Mouse (Mus musculus) mouse trophoblast stem cell (cell line): ENCODE data around the gene Sept14.
"Not testable (repeated sequence)": the region's sequence is repeated elsewhere in the genome, so short reads cannot be mapped to it uniquely, and the experiment has no call there.

ENCODE experiments used
- in situ Hi-C, 2 experiments: fragments of 300-500 bp; cut with MseI, MboI; formaldehyde crosslinking; loops; 2 replicates in 1 of 2; 3 replicates in 1 of 2; pipeline ENCODE4 v1.15.1; 2025

Gene Sept14

DNA sequence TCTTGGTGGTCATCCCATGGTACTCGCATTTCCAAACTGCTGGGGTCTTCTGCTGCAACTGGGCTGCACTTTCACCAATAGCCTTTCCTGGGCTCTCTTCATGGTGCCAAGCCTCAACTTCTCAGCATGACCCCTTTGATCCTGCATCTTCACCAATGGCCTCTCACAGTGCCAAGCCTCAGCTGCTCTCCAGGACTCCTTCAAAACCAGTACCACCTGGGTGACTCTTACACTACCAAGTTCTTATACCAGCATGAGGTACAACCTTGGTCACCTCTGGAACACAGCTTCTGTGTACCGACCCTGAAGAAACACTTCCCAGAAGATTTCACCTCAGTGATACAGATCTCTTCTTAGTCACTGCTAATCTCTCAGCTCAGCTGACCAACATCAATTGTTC lies at the start of gene Sept14:
TSS of gene Sept14 (minus strand) at position 101 of the 400 bp plus-strand sequence.
- in situ Hi-C loops, result no loop called here

DNA sequence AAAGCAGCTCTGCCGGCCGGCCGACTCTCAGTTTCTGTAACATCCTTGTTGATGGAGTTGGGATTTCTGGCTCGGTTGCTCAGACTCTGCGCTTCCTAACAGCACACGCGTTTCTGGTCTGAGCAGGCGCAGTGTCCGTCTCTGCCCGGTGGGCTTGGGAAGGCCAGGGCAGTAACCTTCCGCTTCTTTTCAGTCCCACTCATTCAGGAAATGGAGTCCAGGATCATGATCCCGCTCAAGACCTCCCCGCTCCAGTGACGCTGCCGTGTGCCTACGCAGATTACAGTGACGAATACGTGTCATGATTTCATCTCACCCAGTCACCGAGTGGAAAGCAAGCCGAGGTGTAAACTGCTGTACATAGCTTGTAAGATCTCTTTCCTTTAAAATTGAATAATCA lies 48.6 kb upstream of the Sept14 start:
- in situ Hi-C loops, result no loop called here

DNA sequence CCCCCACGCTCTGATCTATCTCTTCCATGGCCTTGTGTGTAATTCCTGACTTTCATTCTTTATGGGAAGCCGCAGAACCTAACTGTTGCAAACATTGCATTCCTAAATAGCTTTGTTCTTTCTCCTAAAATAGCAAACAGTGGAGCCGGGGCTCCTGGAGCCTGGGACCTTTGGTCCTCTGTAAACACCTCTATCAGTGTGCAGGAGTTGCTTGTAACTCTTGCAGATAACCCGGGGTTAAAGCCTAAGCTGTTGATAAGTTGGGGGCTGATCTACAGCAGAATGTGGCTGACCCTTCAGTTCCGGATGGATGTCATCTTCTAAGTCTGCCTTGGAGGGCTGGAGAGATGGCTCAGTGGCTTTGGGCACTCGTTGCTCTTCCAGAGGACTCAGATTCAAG lies 35.7 kb upstream of the Sept14 start:
- in situ Hi-C loops, result no loop called here

DNA sequence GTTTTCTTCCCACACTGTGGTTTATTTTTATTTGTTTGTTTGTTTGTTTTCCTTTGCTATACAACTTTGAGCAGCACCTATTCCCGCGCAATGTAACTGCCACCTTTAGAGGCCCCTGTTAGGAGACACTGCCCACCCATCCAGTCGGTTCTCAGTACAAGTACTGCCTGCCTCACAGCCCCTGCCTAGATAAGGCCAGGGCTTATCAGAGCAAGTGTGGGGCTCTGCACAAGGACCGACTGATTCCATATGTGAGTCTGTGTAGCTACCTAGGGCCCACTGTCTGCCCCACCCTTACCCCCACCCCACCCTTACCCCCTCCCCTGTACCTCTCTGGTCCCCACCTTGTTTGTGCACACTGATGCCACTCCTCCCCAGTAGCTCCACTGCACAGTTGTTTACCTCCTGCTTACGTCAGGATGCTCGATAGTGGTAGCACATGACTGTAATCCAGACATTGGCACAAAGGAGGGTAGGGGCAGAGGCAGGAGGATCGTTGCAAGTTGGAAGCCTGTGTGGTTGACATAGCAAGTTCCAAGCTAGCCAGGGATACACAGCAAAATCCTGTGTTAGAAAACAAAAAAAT lies 34.7 kb upstream of the Sept14 start:
- in situ Hi-C loops, result no loop called here

DNA sequence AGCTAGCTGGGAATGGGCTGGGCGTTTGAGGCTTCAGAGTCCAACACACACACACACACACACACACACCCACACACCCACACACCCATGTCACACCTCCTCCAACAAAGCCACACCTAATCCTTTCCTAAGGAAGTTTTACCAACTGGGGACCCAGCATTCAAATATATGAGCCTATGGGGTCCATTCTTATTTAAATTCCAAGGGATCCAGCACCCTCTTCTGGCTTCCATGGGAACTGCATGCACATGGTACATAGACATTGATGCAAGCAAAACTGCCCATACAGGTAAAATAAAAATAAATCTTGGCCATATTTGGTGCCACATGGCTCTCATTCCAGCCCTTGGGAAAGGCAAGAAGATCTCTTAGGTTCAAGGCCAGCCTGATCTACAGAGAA lies 32.7 kb upstream of the Sept14 start:
- in situ Hi-C loops, result no loop called here

DNA sequence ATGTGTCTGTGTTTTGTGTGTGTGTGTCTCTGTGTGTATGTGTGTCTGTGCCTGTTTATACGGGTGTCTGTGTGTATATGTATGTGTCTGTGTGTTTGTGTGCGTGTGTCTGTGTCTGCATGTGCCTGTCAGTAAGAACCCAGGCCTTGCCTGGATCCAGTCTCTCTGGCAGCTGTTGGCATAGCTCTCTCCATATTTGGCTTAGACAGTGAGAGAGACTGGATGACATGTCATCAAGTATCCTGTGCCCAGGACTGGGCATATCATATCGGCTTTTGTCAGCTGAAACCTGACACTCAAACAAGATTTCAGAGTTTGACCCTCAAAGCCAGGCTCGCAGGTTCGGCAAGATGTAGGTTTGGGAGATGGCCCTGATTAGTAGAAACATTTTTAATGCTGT lies 22.7 kb upstream of the Sept14 start:
- in situ Hi-C loops, result no loop called here

DNA sequence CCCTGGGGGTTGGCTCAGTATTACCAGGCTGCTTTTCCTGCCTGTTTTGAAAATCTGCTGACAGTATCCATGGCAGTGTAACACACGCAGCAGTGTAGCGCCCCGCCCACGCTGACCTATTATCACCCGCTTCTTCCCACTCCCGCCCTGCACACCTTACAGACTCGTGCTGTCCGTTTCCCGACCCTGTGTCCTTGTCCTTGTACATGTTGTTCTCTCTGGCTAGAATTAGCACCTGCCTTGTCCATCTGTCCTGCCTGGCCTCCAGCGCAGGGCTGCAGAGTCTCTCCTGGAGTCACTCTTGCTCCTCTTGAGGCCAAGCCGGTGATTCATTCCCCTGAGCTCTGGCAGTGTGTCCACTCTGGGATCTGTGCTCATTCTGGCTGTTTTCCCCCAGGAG lies 22.0 kb upstream of the Sept14 start:
- in situ Hi-C loops, result no loop called here

DNA sequence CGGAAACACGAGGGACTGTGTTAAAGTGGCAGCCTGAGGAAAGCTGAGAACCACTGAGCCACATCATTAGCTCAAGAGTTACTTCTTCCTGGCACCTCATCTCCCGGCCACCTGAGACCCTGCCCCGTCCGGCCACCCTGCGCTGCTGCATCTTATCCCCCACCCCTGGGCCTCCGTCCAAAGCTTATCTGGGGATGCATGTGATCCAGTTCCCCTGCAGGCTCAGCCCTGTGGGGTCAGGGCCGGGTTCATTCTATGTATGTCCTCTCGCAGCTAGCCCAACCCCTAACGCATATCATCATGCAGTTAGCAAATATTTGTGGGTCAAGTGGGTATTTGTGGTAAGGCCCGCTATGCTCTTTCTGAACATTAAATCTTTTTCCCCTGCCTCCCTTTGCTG lies 21.0 kb upstream of the Sept14 start:
- in situ Hi-C loops, result loop anchor here (10.0 kb wide), 1 partner anchor 114 kb away; no protein-coding TSS in a partner anchor

DNA sequence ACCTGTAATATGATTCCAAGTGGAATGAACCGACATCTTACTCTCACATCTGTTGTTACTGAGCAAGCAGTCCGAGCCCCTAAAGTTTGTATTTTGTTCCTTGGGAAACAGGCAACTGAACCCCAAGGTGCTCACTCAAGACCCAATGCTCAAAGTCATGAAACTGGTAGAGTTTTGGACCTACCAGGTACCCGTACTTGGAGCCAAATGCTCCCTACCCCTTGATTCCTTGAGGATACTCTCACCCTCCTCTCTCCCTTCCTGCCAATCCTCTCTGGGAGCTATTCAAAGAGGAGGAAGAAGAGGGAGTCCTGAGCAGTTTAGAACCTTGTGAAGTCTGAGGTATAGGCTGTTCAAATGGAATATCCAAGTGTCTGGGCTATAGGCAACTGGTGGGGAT lies 18.5 kb upstream of the Sept14 start:
- in situ Hi-C loops, result loop anchor here (10.0 kb wide), 1 partner anchor 112 kb away; no protein-coding TSS in a partner anchor

DNA sequence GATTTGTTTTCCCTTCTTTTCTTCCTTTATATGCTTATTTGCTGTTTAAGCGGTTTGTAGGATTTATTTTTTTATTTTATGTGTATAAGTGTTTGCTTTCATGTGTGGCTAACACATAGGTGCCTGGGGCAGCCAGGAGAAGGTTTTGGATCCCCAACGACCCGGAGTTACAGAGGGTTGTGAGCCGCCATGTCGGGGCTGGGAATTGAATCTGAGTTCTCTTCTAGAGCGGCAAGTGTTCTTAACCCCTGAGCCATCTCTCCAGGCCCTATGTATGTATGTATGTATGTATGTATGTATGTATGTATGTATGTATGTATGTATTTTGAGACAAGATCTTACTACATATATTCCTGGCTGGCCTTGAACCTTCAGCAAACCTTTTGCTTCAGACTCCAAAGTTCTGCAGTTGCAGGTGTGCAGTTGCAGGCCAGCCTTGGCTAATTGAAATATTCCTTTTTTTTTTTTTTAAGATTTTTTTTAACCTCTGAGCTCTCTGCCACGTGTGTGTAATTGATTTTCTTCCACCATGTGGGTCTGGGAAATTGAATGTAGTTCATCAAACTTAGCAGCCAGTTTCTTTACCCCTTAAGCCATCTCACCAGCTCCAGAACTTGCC lies 17.6 kb upstream of the Sept14 start:
- in situ Hi-C loops, result loop anchor here (10.0 kb wide), 1 partner anchor 111 kb away; no protein-coding TSS in a partner anchor

DNA sequence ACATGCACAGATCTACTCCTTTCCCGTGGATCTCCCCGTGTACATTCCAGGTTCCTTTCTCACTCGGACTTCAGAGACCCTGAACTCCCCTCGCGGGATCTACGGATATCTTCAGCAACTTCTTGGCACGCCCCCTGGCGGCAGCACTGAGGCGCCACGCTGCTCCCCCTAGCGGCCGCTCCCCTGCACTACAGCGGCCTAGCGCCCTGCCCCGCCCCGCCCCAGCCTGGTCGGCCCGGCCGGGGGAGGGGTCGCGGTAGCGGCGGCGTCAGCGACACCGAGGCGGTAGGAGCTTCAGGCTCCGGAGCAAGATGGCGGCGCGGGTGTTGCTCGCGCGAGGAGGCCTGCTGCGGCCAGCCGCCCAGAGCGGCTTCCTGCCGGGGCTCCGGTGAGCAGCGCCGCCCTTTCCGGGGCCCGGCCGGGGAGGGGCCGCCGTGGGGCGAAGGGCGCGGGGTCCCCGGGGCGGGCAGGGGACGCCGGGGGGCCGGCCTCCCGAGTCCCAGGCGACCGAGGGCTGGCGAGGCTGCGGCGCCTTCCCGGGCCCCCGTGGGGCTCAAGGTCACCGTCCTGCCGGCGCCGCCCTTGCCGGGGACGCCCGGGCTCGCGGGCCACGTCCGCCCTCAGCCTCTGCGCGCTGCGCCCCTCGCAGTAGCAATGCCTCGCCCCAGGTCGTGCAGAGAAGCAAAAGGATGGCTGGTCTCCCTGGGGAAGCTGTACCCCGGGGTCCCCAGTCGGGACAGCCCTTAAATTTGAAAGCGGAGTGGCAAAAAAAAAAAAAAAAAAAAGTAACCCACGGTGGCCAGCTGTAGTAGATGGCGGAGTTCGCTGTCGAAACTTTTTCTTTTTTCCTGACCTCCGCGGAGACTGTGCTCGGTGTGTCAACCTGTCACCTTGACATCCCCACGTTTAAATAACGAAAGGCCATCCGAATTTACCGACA lies 16.8 kb upstream of the Sept14 start, which contains the start of gene Nipsnap2:
TSS of gene Nipsnap2 (plus strand) at position 230 of the 940 bp plus-strand sequence.
- in situ Hi-C loops, result loop anchor here (10.0 kb wide), 1 partner anchor 110 kb away; no protein-coding TSS in a partner anchor

DNA sequence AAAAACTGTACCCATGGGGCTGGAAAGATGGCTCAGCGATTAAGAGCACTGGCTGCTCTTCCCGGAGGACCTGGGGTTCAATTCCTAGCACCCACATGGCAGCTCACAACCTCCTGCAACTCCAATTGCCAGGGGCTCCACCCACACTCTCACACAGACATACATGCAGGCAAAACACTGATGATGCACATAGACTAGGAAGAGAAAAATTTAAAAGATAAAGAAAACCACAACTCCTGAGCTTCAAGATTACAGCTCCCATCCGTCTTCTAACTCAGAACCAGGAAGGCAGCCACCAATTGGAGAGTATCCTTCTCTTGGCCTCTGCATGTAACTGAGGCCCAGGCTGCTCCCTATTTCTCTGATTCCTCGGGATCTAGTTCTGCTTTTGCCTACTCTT lies 16.0 kb upstream of the Sept14 start:
- in situ Hi-C loops, result loop anchor here (10.0 kb wide), 1 partner anchor 109 kb away; no protein-coding TSS in a partner anchor

DNA sequence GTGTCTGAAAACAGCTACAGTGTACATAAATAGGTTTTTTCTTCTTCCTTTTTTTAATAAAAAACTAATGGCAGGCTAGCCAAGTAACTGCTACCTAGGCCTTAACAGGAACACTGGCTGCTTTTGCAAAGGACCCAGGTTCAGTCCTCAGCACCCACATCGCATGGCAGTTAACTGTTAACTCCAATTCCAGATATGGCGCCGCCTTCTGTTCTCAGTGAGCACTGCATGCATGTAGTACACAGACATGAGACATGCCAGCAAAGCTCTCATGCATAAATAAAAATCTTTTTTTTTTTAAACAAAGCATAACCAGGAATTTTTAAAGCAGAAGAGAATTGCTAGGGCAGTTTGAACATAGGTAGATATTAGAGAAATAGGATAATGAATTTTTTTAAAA lies 11.9 kb upstream of the Sept14 start:
- in situ Hi-C loops, result loop anchor here (10.0 kb wide), 1 partner anchor 105 kb away; no protein-coding TSS in a partner anchor

DNA sequence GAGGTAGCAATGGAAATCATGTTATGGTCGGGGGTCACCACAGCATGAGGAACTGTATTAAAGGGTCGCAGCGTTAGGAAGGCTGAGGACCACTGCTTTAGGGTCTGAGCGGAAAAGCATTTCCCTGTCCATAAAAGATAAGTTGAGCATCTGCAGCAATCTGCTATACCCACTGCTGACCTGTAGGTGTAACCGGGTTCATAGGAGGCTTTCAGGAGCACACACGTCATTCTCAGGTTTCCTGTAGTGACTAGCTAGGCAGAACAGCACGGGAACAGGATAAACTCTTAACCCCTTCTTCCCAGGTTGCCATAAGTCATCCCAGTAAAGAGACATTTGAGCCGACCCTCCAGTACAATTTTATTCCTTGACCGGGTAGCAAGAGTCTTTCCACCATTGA lies 8.7 kb upstream of the Sept14 start:
- in situ Hi-C loops, result no loop called here

DNA sequence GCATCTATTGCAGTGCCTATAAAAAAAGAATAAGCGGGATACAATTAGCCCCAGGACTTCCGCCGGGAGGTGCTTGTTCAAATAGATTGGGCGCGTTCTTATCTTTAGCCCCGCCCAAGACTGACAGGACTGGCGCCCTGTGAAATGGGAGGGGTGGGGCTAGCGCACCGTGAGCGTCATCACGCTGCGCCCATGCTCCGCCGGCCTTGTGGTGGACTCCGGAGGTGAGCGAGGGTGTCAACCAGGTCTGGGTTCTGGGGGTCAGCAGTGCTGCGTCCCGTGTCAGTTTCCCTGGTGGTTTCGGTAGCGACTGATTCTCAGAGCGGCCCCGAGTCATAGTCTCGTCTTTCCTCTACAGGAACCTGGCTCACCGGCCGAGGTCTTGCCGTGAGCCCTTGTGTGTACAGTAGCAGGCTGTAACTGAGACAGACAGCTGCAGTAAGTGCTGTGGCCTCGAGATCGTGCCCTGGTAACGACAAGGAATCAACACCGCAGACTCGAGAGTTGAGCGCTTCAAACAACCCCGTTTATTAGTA lies 7.1 kb upstream of the Sept14 start, which contains the start of gene Mrps17:
TSS of gene Mrps17 (plus strand) at position 172 of the 536 bp plus-strand sequence.
- in situ Hi-C loops, result no loop called here

DNA sequence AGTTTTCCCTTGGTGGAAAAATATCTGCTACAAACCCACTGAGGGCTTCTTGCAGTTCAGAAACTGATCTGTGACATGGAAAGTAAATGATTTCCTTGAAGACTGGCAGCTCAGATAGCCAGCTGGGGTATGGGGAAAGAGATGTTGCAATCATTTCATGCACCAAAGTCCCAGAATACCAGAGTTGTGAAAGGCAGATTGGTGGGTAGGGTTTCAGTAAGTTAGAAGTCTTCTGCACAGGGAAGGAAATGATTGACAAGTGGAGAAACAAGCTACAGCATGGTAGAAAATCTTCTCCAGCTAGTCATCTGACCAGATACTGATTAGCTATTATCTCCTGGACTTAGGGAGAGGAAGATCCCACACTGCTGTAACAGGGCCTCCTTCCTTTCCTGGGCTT lies 4.9 kb downstream of the Sept14 start:
- in situ Hi-C loops, result no loop called here

DNA sequence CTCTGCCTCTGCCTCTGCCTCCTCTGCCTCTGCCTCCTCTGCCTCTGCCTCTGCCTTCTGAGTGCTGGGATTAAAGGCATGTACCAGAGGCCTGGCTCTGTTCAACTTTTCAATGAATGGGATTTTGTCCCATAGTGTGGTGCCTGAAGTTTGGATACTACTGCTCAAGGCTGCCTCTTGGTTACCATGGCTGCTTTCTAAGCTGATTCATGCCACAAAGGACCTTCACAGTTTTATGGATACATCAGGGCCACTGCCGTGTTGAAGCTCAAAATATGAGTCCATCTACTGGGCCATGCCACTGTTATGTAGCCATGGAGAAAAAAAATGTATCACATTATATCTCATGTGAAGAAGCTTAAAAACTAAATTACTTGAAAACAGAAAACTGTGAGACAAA lies 6.6 kb downstream of the Sept14 start:
- in situ Hi-C loops, result no loop called here

DNA sequence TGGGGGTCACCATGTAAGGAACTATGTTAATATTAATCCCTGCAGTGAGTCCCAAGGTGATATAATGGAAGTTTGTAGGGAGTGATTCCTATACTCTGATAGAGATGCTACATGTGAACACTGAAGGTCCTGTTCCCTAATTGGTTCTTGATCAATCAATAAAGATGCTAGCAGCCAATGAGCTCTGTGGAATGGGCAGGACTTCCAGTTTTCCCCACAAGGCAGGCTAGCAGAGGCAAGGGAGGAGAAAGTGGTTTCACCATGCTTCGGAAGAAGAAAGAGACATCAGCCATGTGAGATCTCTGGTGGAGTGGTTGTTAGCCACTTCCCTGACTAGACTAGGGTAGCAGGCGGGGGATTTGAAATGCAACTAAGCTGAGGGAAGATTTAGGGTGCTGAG lies 7.8 kb downstream of the Sept14 start:
- in situ Hi-C loops, result no loop called here

DNA sequence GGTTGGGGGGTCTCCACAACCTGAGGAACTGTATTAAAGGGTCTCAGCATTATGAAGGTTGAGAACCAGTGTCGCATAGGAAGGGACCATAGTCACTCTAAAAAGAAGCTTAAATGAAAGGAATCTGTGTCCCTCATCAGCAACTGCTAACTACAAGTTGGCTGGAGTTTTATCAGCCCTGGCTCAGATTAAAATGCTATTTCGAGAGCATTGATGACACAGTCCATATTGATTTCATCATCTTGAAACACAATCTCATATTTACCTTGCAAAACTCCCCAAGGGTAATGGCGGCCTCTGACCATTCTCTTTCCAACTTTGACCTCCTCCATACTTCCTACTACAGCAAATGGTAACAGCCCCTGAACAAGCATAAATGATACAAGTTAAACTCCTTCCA lies 17.8 kb downstream of the Sept14 start:
- in situ Hi-C loops, result no loop called here

DNA sequence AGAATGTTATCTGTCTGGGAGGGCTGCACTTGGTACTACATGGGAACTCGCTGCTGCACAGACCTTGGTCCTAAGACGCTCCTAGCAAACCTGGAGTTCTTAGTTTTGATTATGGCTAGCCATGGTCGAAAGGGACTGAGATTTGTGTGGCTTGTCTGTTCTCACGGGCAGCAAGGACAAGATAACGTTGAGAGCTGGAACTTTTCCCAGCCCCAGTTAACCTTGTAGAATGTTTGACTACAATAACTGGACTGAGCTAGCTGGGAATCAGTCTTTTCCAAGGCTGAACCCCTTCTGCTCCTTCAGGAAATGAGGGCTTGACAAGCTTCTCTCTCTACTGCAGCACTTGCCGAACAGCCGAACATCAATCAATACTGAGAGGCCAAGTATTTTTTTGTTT lies 20.7 kb downstream of the Sept14 start:
- in situ Hi-C loops, result no loop called here

DNA sequence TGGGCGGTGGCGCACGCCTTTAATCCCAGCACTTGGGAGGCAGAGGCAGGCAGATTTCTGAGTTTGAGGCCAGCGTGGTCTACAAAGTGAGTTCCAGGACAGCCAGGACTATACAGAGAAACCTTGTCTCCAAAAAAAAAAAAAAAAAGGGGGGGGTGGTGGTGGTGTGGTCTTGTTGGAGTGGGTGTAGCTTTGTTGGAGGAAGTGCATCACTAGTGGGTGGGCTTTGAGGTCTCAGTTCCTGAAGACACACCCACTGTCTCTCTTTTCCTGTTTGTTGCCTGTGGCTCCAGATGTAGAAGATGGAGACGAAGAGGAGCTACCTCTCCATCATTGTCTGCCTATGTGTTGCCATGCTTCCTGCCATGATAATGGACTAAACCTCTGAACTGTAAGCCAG lies 23.2 kb downstream of the Sept14 start:
- in situ Hi-C loops, result not testable (repeated sequence)

DNA sequence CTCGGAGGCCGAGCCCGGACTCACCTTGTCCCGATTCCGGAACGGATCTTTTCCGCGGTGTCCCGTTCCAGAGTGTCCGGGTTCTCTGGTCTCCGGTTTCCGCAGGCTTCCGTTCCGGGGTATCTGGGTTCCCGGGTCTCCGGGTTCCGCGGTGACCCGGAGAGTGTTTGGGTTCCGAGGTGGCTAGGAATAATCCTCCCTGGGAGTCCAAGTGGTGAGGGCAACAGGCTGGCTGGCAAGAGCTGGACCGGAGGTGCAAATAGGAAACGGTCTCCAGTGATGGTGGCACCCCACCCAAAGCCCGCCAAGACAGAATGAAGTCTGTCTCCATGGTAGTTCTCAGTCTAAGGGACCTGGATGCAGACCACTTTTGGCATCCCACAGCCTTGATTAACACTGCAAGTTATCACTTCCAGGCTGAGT lies 38.3 kb downstream of the Sept14 start, which contains the start of gene Zfp11:
TSS of gene Zfp11 (minus strand) at position 64 of the 423 bp plus-strand sequence.
- in situ Hi-C loops, result no loop called here
